Mouse (Mus musculus) midbrain, embryonic 13.5 days (tissue): ENCODE measurements around the gene Ankrd31. TPM values are rescaled to one million over a fixed set of nuclear protein-coding genes. Genes with fewer than 3 reads are reported as not detected.
"Not testable (repeated sequence)": the region's sequence is repeated elsewhere in the genome, so short reads cannot be mapped to it uniquely, and the experiment has no call there.

Experiments used
- ATAC-seq: fragments of 200-750 bp; cut with Nextera tagmentation; 2 replicates; pipeline ENCODE4 v1.8.0; 2017; ENCODE audit warnings: mild to moderate bottlenecking, moderate TSS enrichment, moderate library complexity
- H3K27ac ChIP-seq: fragments of 300-500 bp; sonication (generic); 2 replicates; pipeline ENCODE4 v1.5.1; 2015; ENCODE audit warnings: inconsistent platforms, mild to moderate bottlenecking, moderate library complexity
- H3K27me3 ChIP-seq: fragments of 300-500 bp; sonication (generic); 2 replicates; pipeline ENCODE4 v1.6.1; 2015; ENCODE audit warnings: mild to moderate bottlenecking, inconsistent platforms
- H3K36me3 ChIP-seq: fragments of 300-500 bp; sonication (generic); 2 replicates; pipeline ENCODE4 v1.6.1; 2015; ENCODE audit warnings: mild to moderate bottlenecking, inconsistent platforms
- H3K4me1 ChIP-seq: fragments of 300-500 bp; sonication (generic); replicated peaks from 2 replicates; pipeline ENCODE4 v1.6.1; 2015; ENCODE audit warnings: inconsistent platforms
- H3K4me2 ChIP-seq: fragments of 300-500 bp; sonication (generic); replicated peaks from 2 replicates; pipeline ENCODE4 v1.6.1; 2015; ENCODE audit warnings: moderate library complexity, mild to moderate bottlenecking, inconsistent platforms
- H3K4me3 ChIP-seq: fragments of 300-500 bp; sonication (generic); replicated peaks from 2 replicates; pipeline ENCODE4 v1.5.1; 2015; ENCODE audit warnings: mild to moderate bottlenecking, inconsistent platforms
- H3K9ac ChIP-seq: fragments of 300-500 bp; sonication (generic); replicated peaks from 2 replicates; pipeline ENCODE4 v1.6.1; 2015; ENCODE audit warnings: mild to moderate bottlenecking, inconsistent platforms
- H3K9me3 ChIP-seq: fragments of 300-500 bp; sonication (generic); 2 replicates; pipeline ENCODE4 v1.6.1; 2016; ENCODE audit warnings: mild to moderate bottlenecking, inconsistent platforms
- WGBS: fragments of 180-500 bp; shearing (Covaris S2); methylation state at CpG from one replicate; pipeline ENCODE4 v1.1.7; 2015; 5-methylcytosine and 5-hydroxymethylcytosine counted together
- polyA plus RNA-seq: library from polyadenylated mRNA; unstranded; fragments of >200 nt; fragmentation: Nextera tagmentation; extraction: Ambion mirVana; gene quantifications from 2 replicates; pipeline ENCODE4 v1.2.1, GENCODE M21; 2015

Ankrd31 gene
- polyA plus RNA-seq, 1 experiment from 2014 or later = 0.04 TPM

DNA sequence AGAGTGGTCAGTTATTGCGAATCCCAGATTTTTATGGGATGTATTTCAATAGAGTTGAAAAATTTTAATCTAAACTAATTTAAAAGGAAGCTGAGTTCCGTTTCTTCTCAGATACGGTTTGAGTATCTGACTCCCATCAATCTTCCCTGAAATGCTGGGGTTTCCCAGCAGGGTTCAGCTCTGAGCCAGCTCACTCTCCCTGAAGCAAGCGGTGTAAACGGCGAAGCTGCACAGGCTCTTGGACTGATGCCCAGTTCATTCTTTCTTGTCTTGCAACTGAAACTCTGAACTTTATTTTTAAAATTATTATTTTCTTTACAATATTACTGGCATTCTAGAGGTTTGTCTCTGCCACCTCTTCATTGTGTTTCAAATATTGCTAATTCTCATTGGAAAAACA, 2.0 kb upstream of the Ankrd31 start:
- WGBS = 66% methylated on average over 6 of the region's 6 CpGs
- ATAC-seq = no peak
- Histone ChIP-seq H3K4me1 (no peaks in the 10 kb centered on the region), H3K4me3 (no peak overlapping the region), H3K36me3 (no peaks in the 10 kb centered on the region), H3K9ac (no peak overlapping the region), H3K9me3 (0 out of 2 replicates have a peak, but pooled peaks cover 2% of the 10 kb centered on the region), H3K27ac (no peak overlapping the region), H3K27me3 (no peaks in the 10 kb centered on the region), H3K4me2 (no peak overlapping the region)

DNA sequence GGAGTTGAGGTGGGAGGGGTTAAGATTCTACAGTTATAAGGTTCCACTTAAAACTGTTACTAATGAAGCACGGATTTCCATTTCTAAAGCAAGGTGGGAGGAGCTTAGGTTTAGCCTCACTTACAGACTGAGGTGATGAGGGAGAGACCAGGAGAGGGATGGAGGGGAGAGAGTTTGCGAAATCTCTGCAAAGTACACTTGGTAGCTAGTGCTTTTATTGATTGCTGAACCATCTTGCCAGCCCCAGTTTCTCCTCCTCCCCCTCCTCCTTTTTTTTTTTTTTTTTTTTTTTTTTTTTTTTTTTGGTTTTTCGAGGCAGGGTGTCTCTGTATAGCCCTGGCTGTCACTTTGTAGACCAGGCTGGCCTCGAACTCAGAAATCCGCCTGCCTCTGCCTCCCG, 1.8 kb downstream of the Ankrd31 start:
- H3K4me3 ChIP-seq = no peak overlapping the region
- H3K4me1 ChIP-seq = no peaks in the 10 kb centered on the region
- no peaks in the 10 kb centered on the region for H3K36me3 ChIP-seq
- no peak overlapping the region for H3K27ac ChIP-seq
- no peak overlapping the region for H3K9ac ChIP-seq
- H3K9me3 ChIP-seq = 0 out of 2 replicates have a peak, but pooled peaks cover 2% of the 10 kb centered on the region
- H3K4me2 ChIP-seq = no peak overlapping the region
- ATAC-seq = no peak
- no peaks in the 10 kb centered on the region for H3K27me3 ChIP-seq
- WGBS = 79% methylated on average over 6 of the region's 6 CpGs

GRCm38 (mm10) chr13:96760848-96761247, 12.8 kb downstream of the Ankrd31 start:
- ATAC-seq = no peak
- Histone ChIP-seq H3K27me3 (no peaks in the 10 kb centered on the region), H3K4me1 (no peaks in the 10 kb centered on the region), H3K4me3 (no peak overlapping the region), H3K4me2 (no peak overlapping the region), H3K36me3 (no peaks in the 10 kb centered on the region), H3K27ac (no peak overlapping the region), H3K9me3 (peaks cover 4% of the 10 kb centered on the region; the same call in 1 of the 2 replicates), H3K9ac (no peak overlapping the region)
- 88% methylated on average over 2 of the region's 2 CpGs for WGBS

GRCm38 (mm10) chr13:96786071-96786470, 38.0 kb downstream of the Ankrd31 start:
- not testable (repeated sequence) for H3K9me3 ChIP-seq, H3K9ac ChIP-seq, H3K36me3 ChIP-seq, ATAC-seq, H3K4me1 ChIP-seq, H3K27me3 ChIP-seq, H3K4me3 ChIP-seq, H3K27ac ChIP-seq, H3K4me2 ChIP-seq
- WGBS = 82% methylated on average over 5 of the region's 5 CpGs

- Histone ChIP-seq H3K4me3 (no peak overlapping the region), H3K4me1 (no peaks in the 10 kb centered on the region), H3K27me3 (no peaks in the 10 kb centered on the region), H3K4me2 (no peak overlapping the region), H3K36me3 (no peaks in the 10 kb centered on the region), H3K9me3 (no peaks in the 10 kb centered on the region), H3K27ac (no peak overlapping the region), H3K9ac (no peak overlapping the region)
- 83% methylated on average over 2 of the region's 2 CpGs for WGBS
- ATAC-seq = no peak
Observed at GRCm38 (mm10) chr13:96793451-96793850, 45.4 kb downstream of the Ankrd31 start.

- Histone ChIP-seq H3K4me2 (no peak overlapping the region), H3K9me3 (no peaks in the 10 kb centered on the region), H3K36me3 (no peaks in the 10 kb centered on the region), H3K4me3 (no peak overlapping the region), H3K4me1 (no peaks in the 10 kb centered on the region), H3K27me3 (no peaks in the 10 kb centered on the region), H3K9ac (no peak overlapping the region), H3K27ac (no peak overlapping the region)
- 87% methylated on average over 3 of the region's 3 CpGs for WGBS
- ATAC-seq = no peak
Observed at GRCm38 (mm10) chr13:96795301-96795700, 47.2 kb downstream of the Ankrd31 start.

DNA sequence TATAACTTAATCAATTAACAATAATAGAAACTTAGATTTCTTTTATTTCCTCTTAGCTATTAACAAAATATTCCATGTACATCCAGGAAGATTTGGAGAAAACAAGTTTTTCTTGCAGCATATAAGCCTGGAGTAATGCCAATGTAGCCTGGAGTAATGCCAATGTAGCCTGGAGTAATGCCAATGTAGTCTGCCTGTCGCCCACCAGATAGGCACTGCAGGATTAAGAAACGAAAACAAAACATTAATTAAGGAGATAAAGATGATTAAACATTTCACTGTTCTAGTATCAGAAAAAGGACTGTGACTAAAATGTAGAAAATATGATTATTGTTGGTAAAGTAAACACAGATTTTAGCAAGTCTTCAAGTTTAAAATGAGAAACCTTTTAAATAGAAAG, 49.4 kb downstream of the Ankrd31 start:
- no peak for ATAC-seq
- Histone ChIP-seq H3K4me3 (no peak overlapping the region), H3K4me1 (no peaks in the 10 kb centered on the region), H3K9me3 (no peaks in the 10 kb centered on the region), H3K9ac (no peak overlapping the region), H3K36me3 (no peaks in the 10 kb centered on the region), H3K27ac (no peak overlapping the region), H3K4me2 (no peak overlapping the region), H3K27me3 (no peaks in the 10 kb centered on the region)
- 59% methylated on average over 2 of the region's 2 CpGs for WGBS

- Histone ChIP-seq H3K4me1 (no peaks in the 10 kb centered on the region), H3K27me3 (no peaks in the 10 kb centered on the region), H3K27ac (no peak overlapping the region), H3K4me3 (no peak overlapping the region), H3K9me3 (no peaks in the 10 kb centered on the region), H3K9ac (no peak overlapping the region), H3K4me2 (no peak overlapping the region), H3K36me3 (no peaks in the 10 kb centered on the region)
- ATAC-seq = no peak
- 95% methylated on average over 1 of the region's 1 CpGs for WGBS
Observed at GRCm38 (mm10) chr13:96849752-96850151, 101.7 kb downstream of the Ankrd31 start.

DNA sequence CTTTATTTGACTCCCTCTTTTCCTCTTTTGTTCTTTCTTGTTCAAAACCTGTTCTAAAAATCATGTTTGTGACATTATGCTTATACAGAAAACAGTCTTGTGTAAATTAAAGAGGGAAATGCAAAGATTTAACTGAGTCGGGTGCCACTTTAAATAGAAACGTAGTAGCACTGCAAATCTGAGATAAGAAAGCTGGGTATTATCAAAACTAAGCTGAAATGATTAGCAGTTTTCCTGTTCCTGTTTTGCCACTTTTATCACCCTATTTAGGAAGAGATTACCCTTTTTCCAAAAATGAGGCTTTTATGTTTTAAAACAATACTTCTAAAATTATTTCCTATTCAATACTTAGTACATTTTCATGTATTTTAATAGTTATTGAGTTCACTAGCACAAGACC, 104.1 kb downstream of the Ankrd31 start:
- H3K27me3 ChIP-seq = no peaks in the 10 kb centered on the region
- no peak overlapping the region for H3K4me2 ChIP-seq
- H3K27ac ChIP-seq = no peak overlapping the region
- no peaks in the 10 kb centered on the region for H3K4me1 ChIP-seq
- no peaks in the 10 kb centered on the region for H3K36me3 ChIP-seq
- H3K9ac ChIP-seq = no peak overlapping the region
- ATAC-seq = no peak
- H3K9me3 ChIP-seq = no peaks in the 10 kb centered on the region
- H3K4me3 ChIP-seq = no peak overlapping the region
- 70% methylated on average over 2 of the region's 2 CpGs for WGBS

GRCm38 (mm10) chr13:96853256-96853655, 105.2 kb downstream of the Ankrd31 start:
- no peak overlapping the region for H3K4me2 ChIP-seq
- no peaks in the 10 kb centered on the region for H3K27me3 ChIP-seq
- no peak for ATAC-seq
- no peak overlapping the region for H3K9ac ChIP-seq
- H3K4me1 ChIP-seq = no peaks in the 10 kb centered on the region
- H3K36me3 ChIP-seq = no peaks in the 10 kb centered on the region
- no peak overlapping the region for H3K4me3 ChIP-seq
- no peak overlapping the region for H3K27ac ChIP-seq
- 53% methylated on average over 1 of the region's 1 CpGs for WGBS
- no peaks in the 10 kb centered on the region for H3K9me3 ChIP-seq

- H3K4me2 ChIP-seq = no peak overlapping the region
- no peak for ATAC-seq
- H3K9ac ChIP-seq = no peak overlapping the region
- no peak overlapping the region for H3K27ac ChIP-seq
- no peaks in the 10 kb centered on the region for H3K9me3 ChIP-seq
- H3K36me3 ChIP-seq = no peaks in the 10 kb centered on the region
- H3K4me1 ChIP-seq = no peaks in the 10 kb centered on the region
- H3K4me3 ChIP-seq = no peak overlapping the region
- WGBS = 21% methylated on average over 3 of the region's 3 CpGs
- H3K27me3 ChIP-seq = no peaks in the 10 kb centered on the region
Observed at GRCm38 (mm10) chr13:96855191-96855590, 107.1 kb downstream of the Ankrd31 start.

DNA sequence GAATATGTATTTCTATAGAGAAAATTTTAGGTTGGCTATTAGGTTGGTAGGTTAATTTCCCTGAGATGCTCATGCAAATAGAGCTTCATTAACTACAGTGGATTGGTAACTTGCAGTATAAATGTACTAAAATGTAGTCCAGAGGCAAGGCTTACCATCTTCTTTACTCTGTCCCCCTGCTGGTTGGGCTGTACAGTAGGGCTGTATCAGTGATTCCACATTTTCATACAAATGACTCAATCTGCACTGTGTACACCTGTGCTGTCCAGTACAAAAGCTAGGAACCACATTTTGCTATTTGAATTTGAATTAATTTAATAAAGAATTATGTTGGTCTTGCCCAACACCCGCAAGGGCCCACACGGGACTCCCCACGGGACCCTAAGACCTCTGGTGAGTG, 111.1 kb downstream of the Ankrd31 start:
- WGBS = 97% methylated on average over 3 of the region's 3 CpGs
- Histone ChIP-seq H3K9me3 (no peaks in the 10 kb centered on the region), H3K9ac (no peak overlapping the region), H3K36me3 (no peaks in the 10 kb centered on the region), H3K4me2 (no peak overlapping the region), H3K4me1 (no peaks in the 10 kb centered on the region), H3K27me3 (no peaks in the 10 kb centered on the region), H3K4me3 (no peak overlapping the region), H3K27ac (no peak overlapping the region)
- ATAC-seq = no peak

- no peak overlapping the region for H3K27ac ChIP-seq
- no peaks in the 10 kb centered on the region for H3K9me3 ChIP-seq
- H3K4me2 ChIP-seq = no peak overlapping the region
- WGBS = 86% methylated on average over 4 of the region's 4 CpGs
- H3K27me3 ChIP-seq = no peaks in the 10 kb centered on the region
- no peak for ATAC-seq
- no peaks in the 10 kb centered on the region for H3K4me1 ChIP-seq
- H3K9ac ChIP-seq = no peak overlapping the region
- no peaks in the 10 kb centered on the region for H3K36me3 ChIP-seq
- H3K4me3 ChIP-seq = no peak overlapping the region
Observed at GRCm38 (mm10) chr13:96870742-96871141, 122.7 kb downstream of the Ankrd31 start.
